Mouse (Mus musculus): ENCODE results near the gene Prm2.

Gene Prm2

DNA sequence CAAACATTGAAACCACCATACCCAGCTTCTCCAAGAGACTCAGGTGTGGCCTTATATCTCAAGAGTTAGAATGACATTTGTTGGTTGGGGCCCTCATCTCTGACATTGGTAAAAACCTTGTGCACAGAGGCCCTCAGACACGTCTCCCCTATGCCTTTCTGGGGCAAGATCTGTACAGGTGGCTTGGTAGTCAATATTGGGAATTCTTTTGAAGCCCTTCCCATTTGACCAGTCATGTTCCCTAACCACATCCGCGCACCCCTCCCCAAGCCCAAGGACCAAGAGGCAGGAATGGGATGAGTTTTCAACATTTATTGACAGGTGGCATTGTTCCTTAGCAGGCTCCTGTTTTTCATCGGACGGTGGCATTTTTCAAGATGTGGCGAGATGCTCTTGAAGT lies at the start of gene Prm2:
TSS of gene Prm2 (minus strand) at position 101 of the 400 bp plus-strand sequence.
- no peak for DNase-seq

DNA sequence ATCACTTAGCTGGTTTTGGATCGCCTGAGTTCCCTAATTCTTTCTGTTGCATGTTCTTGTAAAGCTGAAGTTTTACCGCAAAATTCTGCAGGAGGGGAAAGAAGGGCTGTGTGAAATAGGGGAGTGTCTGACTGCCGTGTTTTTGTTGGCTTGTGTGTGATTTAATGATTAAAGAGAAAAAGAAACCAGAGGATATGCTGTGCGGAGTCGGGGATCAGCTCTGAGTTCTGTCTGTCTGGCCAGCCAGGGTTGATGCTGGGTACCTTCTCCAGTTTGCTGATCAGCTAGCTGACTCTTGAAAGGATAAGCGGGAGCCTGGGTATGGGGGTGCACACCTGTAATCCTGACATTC lies 48.4 kb upstream of the Prm2 start:
- DNase-seq: no peak

DNA sequence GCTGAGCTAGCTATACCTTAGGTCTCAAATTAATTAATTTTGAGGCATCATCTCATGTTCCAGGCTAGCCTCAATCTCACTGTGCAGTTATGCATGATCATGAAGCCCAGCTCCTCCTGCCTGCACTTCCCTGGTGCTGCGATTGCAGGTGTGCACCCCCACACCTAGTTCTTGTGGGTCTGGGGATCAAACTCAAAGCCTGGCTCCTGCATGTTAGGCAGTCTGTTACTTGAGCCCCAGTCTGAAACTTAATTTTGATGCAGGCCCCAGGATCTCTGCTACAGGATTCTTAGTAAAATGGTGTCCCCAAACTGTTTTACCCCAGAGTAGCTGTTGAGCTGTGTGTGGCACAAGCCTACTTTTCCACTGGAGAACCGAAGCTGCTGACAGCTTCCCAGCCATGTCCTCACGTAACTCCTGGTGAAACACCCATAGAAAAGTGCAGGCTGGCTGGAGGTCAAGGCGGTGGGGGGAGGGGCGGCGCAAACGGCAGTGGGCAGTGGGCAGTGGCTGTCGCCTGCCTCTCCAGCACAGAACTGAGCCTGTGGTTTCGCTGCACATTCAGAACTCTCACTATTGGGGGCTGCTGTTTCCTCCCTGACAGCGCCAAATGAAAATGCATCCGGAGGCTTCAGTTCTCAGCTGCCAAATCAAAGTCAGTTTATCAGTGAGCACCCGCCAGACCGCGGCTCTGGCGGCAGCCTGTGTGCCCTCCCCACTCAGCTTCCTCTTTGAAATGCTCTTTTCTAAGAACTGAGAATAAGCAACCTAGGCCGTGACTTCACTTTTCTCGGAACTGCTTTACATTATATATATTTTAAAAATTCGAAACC lies 47.8 kb upstream of the Prm2 start:
- DNase-seq: peak; percentile 72 to 73

GRCm38 (mm10) chr16:10842282-10842855 lies 46.4 kb upstream of the Prm2 start:
- DNase-seq: peak; percentile 79 to 81

DNA sequence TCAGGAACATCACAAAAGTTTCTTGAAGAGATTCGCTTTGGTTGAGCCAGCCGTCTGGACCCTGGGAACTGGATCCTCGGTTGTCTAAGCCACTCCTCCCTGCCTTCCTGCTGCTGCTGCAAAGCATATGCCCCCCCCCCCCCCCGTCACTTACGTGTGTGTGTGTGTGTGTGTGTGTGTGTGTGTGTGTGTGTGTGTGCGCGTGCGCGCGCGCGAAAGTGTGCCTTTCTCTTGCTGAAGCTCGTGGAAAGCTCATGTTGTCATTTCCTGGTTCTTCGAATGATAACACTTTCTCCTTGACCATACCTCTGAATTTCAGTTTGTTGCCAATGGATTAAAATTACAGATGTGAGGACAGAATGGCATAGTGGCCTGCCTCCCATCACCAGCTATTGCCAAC lies 44.1 kb upstream of the Prm2 start:
- DNase-seq: no peak

- no peak for DNase-seq
These were observed 42.7 kb upstream of the Prm2 start for GRCm38 (mm10) chr16:10838487-10839245.

- DNase-seq: no peak
These were observed 42.0 kb upstream of the Prm2 start for GRCm38 (mm10) chr16:10837903-10838302.

- DNase-seq: no peak
These were observed 41.3 kb upstream of the Prm2 start for GRCm38 (mm10) chr16:10837250-10837649.

- no peak for DNase-seq
These were observed 40.5 kb upstream of the Prm2 start for GRCm38 (mm10) chr16:10836388-10836787.

DNA sequence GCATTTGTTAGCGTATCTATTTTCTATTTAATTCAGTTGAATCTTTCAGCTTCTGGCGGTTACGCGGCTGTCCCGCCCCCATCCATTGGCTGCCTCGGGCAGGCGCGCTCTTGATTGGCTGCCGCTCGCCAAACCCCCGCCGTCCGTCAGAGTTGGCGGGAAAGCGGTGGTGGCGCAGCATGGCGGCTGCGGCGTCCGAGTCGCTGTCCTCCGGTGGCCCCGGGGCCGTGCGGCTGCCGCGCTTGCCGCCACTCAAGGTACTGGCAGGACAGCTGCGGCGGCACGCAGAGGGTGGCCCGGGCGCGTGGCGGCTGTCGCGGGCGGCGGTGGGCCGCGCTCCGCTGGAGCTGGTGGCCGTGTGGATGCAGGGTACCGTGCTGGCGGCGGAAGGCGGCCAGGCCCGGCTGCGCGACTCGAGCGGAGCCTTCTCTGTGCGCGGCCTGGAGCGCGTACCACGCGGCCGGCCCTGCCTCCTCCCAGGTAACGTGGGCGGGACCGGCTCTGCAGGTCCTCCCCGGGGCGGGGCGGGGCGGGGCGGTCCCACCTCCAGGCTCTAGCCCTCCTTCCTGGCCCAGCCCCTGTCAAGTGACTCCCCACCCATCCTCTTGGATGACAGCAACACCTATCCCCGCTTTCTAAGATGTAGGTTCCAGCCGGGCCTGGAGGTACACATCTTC lies 39.1 kb upstream of the Prm2 start, which contains the start of gene Rmi2:
TSS of gene Rmi2 (plus strand) at position 149 of the 677 bp plus-strand sequence.
- DNase-seq: peak; percentile 92 to 94

GRCm38 (mm10) chr16:10834542-10834910 lies 38.6 kb upstream of the Prm2 start:
- DNase-seq: no peak

GRCm38 (mm10) chr16:10828461-10828805 lies 32.5 kb upstream of the Prm2 start:
- no peak for DNase-seq

- DNase-seq: no peak
These were observed 32.0 kb upstream of the Prm2 start for GRCm38 (mm10) chr16:10827766-10828460.

- no peak for DNase-seq
These were observed 31.3 kb upstream of the Prm2 start for GRCm38 (mm10) chr16:10827269-10827668.

DNA sequence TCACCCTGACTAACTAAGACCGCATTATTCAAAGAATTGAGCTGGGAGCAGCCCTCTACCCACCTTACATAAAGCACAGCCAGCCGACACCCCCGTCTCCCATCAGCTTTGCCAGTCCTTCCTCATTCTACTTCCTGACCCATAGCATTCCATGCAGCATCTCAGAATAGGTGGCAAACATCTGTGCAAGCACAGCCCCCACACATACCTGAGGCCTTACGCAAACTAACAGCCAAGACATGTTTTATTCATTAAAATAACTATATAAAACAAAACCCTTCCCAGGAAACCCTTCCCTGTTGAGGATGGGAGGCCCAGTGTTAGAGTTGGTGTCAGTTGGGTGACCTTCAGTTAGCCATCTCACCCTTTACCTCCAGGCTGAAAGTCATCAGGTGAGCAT lies 29.9 kb upstream of the Prm2 start:
- DNase-seq: no peak

DNA sequence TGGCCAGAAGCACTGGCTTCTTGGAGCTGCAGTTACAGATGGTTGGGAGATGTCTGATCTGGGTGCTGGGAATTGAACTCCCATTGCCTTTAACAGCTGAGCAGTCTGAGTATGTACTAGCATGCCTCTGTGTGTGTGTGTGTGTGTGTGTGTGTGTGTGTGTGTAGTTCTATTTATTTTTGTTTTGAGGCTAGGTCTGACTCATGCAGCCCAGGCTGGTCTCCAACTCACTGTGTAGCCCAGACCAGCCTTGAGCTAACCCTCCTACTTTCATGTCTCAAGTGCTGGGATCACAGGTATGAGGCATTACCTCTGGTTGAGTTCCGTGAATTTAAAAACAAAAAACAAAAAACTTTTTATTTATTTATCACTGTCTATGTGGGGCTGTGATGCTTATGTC lies 28.6 kb upstream of the Prm2 start:
- no peak for DNase-seq

DNA sequence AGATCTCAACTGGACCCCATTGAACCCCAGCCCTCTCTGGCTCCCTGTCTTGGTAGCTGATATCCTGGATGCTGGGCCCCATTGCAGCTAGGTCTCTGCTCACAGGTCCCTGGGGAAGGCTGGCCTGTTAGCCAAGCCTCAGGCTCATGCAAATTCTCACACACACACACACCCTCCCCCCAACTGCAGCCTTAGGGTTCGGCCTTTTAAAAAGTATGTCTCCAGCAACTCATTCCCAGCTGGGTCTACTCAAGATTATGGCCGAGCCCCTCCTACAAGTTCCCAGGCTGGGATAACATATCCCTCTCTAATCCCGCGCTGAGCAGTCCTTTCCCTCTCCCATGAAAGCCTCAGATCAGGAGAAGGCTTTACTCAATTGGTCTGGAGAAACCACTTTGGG lies 25.5 kb upstream of the Prm2 start:
- DNase-seq: no peak

GRCm38 (mm10) chr16:10819966-10820365 lies 24.0 kb upstream of the Prm2 start:
- no peak for DNase-seq

DNA sequence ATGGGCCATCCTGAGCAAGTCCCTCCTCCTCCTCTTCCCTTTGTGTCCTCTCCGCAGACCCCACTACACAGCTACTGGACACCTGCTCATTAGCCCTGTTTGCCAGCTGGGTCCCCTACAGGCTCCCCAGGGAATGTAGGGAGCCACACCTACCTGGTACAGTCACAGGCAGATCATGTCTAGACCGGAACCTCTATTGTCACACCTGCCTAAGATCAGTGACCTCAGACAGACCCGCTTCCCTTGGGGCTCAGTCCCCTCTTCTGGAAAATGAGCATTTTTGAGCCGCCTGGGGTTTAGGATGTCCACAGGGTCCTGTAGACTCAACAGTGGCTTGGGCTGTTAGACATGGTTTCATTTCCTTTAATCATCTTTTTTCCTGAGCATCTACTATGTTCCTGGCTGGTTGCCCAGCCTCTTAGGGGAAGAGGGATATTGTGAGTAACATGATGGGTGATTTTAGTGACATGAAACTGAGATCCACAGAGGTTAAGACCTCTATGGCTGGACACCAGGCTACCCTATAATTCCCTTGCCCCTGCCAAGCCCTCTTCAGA lies 22.7 kb upstream of the Prm2 start:
- DNase-seq: no peak

GRCm38 (mm10) chr16:10814864-10815263 lies 18.9 kb upstream of the Prm2 start:
- no peak for DNase-seq

GRCm38 (mm10) chr16:10813726-10814125 lies 17.8 kb upstream of the Prm2 start:
- no peak for DNase-seq

DNA sequence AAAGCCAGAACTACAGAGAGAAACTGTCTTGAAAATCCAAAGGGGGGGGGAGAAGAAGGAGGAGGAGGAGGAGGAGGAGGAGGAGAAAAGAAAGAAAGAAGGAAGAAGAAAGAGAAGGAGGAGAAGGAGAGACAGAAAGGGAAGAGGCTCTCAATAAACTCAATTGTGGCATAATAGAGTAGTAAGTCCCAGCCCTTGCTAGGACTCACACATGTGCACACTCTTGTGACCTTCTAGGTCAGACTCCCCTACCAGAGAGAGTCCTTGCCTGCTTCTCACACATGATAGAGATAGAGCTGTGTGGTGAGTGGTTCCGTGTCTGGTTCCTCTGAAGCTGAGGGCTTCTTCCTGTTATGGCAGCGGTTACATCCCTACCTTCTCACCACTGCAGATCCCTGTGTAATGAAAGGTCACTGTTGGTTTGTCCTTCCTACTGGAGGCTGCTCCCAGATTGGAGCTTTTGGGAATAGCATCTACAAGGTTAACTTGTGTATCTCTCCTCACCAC lies 17.0 kb upstream of the Prm2 start, which contains the start of gene Gm11172:
TSS of gene Gm11172 (plus strand) at position 51 of the 507 bp plus-strand sequence.
- DNase-seq: no peak
